Mouse (Mus musculus) layer of hippocampus, adult 2 months (tissue): ENCODE results near the gene Abtb2. TPM values are rescaled to one million over a fixed set of nuclear protein-coding genes. Genes with fewer than 3 reads are reported as not detected.

Experiments used
- DNase-seq, 2 experiments: peaks; one replicate each; pipeline ENCODE4 v3.0.0; 2022; ENCODE audit warnings: low spot score in 2 of 2
- H3K27ac ChIP-seq: fragments of 200-600 bp; 2 replicates; pipeline ENCODE4 v1.8.1; 2022
- H3K4me3 ChIP-seq: fragments of 200-600 bp; 2 replicates; pipeline ENCODE4 v1.8.1; 2022; ENCODE audit warnings: mild to moderate bottlenecking
- CTCF ChIP-seq: fragments of 200-600 bp; conservative IDR thresholded peaks from 2 replicates; pipeline ENCODE4 v1.8.1; 2022; ENCODE audit warnings: antibody characterized with exemption, mild to moderate bottlenecking, moderate library complexity
- total RNA-seq, 2 experiments: library from RNA; stranded (reverse); gene quantifications; 2 replicates each; pipeline ENCODE4 v1.2.3; 2021

Gene Abtb2
- total RNA-seq, 2 experiments from 2014 or later, result 9.5 to 10.3 TPM

GRCm38 (mm10) chr2:103568161-103568560, 2.1 kb downstream of the Abtb2 start:
- no peak for DNase-seq
- TF ChIP-seq CTCF, result no peak
- H3K4me3 ChIP-seq, result peak overlapping the region; percentile 68
- H3K27ac ChIP-seq, result no peak overlapping the region

DNA sequence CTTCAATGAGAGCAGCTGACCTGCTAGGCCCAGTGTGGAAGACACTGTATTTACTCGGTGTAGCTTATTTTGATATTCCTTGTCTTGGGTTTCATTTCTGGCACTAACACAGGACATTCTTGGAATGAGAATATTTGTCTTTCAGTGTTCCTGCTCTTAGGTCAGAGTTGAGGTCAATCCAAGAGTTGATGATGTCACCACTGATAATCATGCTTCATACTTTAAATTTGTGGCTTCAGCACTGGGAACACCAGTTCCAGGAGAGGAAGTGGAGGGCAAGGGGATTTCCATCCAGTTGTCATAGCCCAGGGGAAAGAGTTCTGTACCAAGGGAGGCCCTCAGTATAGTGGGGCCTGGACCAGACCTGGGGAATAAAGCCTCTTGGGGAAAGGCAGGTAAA, 3.6 kb downstream of the Abtb2 start:
- H3K4me3 ChIP-seq, result no peak overlapping the region; the same call in 1 of the 2 replicates
- DNase-seq, result no peak
- H3K27ac ChIP-seq, result no peak overlapping the region
- TF ChIP-seq CTCF, result no peak

DNA sequence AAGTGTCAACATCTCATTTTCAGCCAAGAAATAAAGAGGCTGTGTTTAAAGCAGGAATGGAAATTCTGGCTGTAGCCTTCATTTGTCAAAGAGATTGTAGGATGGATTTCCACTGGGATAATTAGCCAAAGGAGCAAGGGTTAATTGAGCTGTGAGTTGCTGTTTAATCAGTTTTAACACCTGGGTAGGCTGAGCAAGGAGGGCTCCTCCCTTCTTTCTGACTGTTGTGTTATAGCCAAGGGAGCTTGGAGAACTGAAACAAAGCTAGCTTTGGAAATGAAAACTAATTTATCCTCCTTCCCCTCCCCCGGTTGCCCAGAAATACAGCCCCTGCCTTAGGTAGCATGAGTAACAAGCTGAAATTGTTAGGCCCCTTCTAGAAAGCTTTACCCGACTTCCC, 6.2 kb downstream of the Abtb2 start:
- TF ChIP-seq CTCF, result no peak
- Histone ChIP-seq H3K4me3 (no peak overlapping the region), H3K27ac (no peak overlapping the region)
- no peak for DNase-seq

GRCm38 (mm10) chr2:103576371-103576770, 10.3 kb downstream of the Abtb2 start:
- Histone ChIP-seq H3K27ac (no peak overlapping the region), H3K4me3 (no peak overlapping the region)
- DNase-seq, result no peak
- no peak for TF ChIP-seq CTCF

DNA sequence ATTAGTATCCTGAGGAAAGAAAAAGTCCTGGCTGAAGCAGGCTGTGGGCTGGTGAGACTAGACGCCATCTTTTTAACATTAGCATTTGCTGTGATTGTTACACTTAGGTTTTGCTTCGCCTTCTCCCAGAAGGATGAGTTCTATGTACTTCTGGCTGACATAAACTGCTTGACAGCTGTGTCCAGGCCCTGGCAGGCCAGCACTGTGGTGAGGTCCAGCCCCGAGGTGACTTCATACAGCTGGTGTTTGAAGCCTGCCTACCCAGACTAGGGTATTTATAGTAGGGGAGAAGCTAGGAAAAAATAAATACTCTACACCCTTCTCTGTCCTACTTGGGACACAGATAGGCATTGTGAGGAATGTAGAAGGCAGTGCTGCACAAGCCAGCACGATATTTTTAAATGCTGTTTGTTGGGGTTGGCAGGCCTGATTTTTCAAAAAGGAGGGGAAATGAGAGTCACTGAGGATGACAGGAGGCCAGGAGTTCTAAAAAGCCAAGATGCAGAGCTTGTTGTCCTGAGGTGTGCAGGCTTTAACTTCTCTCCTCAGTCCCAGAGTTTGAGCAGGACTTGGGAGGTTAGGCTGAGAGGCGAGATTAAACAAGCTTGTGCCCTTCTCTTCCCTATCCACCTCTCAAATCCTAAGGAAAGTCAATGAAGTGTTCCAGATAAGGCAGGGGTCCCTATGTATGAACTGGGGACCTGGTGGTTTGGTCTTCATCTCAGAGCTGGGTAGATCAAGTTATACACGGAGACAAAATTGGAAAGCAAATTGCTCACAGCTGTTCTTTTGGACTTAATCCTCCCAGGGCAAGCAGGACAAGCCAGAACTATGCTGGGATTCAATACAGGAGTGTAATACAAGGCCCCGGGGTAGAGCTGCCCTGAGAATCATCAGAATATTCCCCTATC, 11.9 kb downstream of the Abtb2 start:
- no peak for DNase-seq
- TF ChIP-seq CTCF, result no peak
- Histone ChIP-seq H3K4me3 (no peak overlapping the region), H3K27ac (peak overlapping the region; percentile 33; the same call in 1 of the 2 replicates)

DNA sequence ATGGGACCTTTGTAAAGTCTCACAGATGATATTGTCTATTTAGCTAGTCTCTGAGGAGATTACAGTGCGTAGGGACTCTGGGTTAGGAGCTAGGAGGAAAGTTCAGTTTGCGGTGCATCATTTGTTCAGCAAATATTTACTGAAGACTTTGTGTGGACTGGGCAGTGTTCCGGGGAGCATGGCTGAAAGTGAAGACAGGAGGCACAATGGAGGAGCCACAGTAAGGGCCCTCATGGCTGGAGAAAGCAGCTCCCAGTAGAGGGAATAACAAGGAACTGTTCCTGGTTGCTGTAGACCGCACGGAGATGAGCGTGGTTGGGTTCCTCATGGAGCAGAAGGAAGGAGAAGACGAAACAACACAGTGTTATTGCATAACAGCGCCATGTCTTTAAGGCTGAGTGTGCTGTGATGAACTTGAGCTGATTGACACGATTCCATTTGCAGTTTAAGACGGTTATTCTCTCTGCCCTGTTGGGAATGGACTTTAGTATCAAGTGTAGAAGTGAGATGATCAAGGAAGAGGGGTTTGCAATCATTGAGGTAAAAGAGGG, 12.6 kb downstream of the Abtb2 start:
- H3K4me3 ChIP-seq, result no peak overlapping the region
- no peak for TF ChIP-seq CTCF
- no peak for DNase-seq
- no peak overlapping the region for H3K27ac ChIP-seq

- no peak for TF ChIP-seq CTCF
- DNase-seq, result no peak
- Histone ChIP-seq H3K27ac (no peak overlapping the region; the same call in 1 of the 2 replicates), H3K4me3 (no peak overlapping the region)
Measured at GRCm38 (mm10) chr2:103580756-103581155, 14.6 kb downstream of the Abtb2 start.

DNA sequence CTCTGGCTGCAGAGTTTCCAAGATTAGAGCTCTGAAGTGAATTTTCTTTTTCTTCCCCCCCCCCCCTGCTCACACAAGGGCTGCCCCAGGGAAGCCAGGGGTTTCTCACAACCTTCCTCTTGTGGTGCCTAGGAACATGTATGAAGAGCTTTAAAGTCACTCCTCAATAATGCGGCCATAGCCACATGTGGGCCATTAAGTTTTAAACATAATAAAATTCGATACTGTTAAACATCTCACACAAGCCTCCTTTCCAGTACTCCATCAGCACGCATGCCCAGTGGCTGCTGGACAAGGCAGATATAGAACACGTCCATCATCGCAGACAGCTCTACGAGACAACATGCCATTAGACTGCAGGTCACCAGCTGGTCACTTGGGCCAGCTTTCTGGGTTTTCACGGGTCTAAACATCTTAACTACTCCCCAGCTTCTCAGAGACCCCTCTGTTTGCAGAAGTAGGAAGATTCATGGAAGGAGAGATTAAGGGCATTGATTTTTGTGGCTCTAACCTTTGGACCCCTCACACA, 15.3 kb downstream of the Abtb2 start:
- Histone ChIP-seq H3K27ac (no peak overlapping the region), H3K4me3 (no peak overlapping the region)
- no peak for DNase-seq
- no peak for TF ChIP-seq CTCF

DNA sequence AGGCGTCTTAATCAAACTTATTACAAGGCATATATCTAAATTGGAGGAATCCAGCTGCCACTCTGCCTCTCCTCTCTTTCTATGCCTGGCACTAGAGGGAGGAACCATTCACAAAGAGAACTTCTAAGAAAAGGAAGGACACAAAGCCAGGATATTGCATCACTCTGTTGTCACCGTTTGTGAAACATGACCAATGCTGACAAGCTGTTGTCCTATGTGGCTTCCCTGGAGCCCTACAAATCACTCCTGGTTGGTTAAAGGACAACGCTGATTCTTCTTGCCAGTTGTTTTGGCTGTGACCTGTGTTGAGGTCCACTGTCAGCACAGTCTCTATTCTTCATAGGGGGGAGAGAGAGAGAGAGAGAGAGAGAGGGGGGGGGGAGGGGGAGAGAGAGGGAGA, 17.2 kb downstream of the Abtb2 start:
- Histone ChIP-seq H3K27ac (no peak overlapping the region), H3K4me3 (no peak overlapping the region)
- DNase-seq, result no peak
- no peak for TF ChIP-seq CTCF

DNA sequence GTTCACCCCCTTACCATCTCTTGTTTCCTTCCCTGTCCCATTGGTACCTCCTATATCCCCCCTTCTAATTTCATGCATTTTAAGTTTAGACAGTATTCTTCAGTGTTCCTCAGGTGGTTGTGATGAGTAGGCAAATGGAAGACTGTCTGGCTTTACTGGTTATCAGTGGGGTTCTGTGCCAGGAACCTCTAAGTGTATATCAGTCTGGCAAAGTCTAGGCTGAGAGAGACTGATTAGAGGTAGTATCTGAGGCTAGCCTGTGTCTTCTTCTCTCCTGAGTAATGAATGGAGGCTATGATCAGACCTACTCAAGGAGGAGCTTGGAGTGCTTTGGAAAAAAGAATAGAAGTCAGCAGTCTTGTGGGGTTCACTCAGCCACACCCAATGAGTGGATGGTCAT, 18.0 kb downstream of the Abtb2 start:
- H3K27ac ChIP-seq, result no peak overlapping the region
- no peak for DNase-seq
- no peak overlapping the region for H3K4me3 ChIP-seq
- no peak for TF ChIP-seq CTCF

GRCm38 (mm10) chr2:103586423-103586822, 20.3 kb downstream of the Abtb2 start:
- TF ChIP-seq CTCF, result no peak

GRCm38 (mm10) chr2:103588776-103589175, 22.7 kb downstream of the Abtb2 start:
- TF ChIP-seq CTCF, result no peak
- peak in 1 of 2 experiments; percentile 38 for DNase-seq
- no peak overlapping the region for H3K4me3 ChIP-seq
- 0 out of 2 replicates have a peak overlapping the region, but pooled peaks have one; percentile 14 for H3K27ac ChIP-seq

More at GRCm38 (mm10) chr2:103586423-103586822, 20.3 kb downstream of the Abtb2 start:
- Histone ChIP-seq H3K4me3 (no peak overlapping the region), H3K27ac (no peak overlapping the region)
- DNase-seq, result no peak

DNA sequence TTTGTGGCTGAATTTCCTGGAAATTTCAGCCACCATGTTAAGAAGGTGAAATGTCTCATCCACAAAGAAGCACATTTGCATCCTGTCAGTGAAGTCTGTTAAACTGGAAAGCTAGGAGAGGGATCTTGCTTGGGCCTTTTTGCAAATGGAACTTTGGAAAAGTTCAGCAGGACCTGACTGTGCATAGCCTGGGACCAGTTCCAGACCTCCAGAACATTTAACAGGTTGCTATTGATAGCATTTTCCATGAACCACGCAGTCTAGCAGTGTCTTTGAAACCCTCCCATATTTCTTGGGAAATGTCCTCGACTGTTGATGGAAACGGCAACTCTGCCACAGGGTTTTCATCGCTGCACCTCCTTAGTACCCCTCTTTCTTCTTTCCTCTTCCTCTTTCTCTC, 23.3 kb downstream of the Abtb2 start:
- Histone ChIP-seq H3K4me3 (no peak overlapping the region), H3K27ac (no peak overlapping the region)
- DNase-seq, result no peak
- TF ChIP-seq CTCF, result no peak
